14 mouse cellular contexts compared by ENCODE assay signal in genomic region chr3:100850468-100850867, GRCm38 (mm10). TPM values are rescaled to one million over a fixed set of nuclear protein-coding genes. Genes with fewer than 3 reads are reported as not detected.
A peak's percentile ranks its signal among the peaks of the same experiment; 100 is the strongest.
DNase-seq lines count a peak whose midpoint lies in the region.
"Had no signal": no experiment of that assay in that cellular context is flagged by ENCODE, and none has a peak within 500 bp of the region (broad histone marks: within the 10 kb centered on the region; RNA-seq: fewer than 3 reads in every experiment).

No protein-coding gene starts in this region.

- DNase-seq in cerebellum, postnatal 10 days: peak; percentile 53 to 58
- no peak for DNase-seq in cerebellum, adult 11 months
- peak; percentile 6 for DNase-seq in heart, adult 8-10 months (ENCODE audit: low spot score)
- DNase-seq in heart, postnatal 4 days: no peak
- DNase-seq in NIH3T3 (ENCODE audit: low read depth): peak; percentile 25
- DNase-seq in cerebellum, postnatal 25 days: peak; percentile 22 to 26
- DNase-seq in ovary, postnatal 14 days (ENCODE audit: low spot score): no peak
- DNase-seq: adrenal gland, adult 8-10 months; embryo, embryonic 11 days; gastrocnemius, postnatal 36 days; kidney, adult 11 months; kidney, adult 9 months had no signal

RNA-seq across cellular contexts. Expression of gene Vtcn1, which starts 25.2 kb away (rescaled TPM):
- total RNA-seq in heart, adult 8-10 months (2022): under 1 TPM; 0.22 to 0.75 (median 0.38) TPM
- total RNA-seq in heart, postnatal 4 days (2021): under 1 TPM; 0.63 to 0.95 TPM
- total RNA-seq: hematopoietic stem cell, adult 5-6 weeks; hindbrain, postnatal 0 days had no signal

Comparison
In these comparisons a context has a peak if more than half of its experiments do, and no peak if none do; other contexts are left out.
1. DNase-seq: peak in cerebellum, postnatal 10 days (2 of 2), heart, adult 8-10 months (single experiment), NIH3T3 (single experiment) and cerebellum, postnatal 25 days (2 of 2); none in cerebellum, adult 11 months (single experiment), heart, postnatal 4 days (single experiment) and ovary, postnatal 14 days (single experiment).